Mouse (Mus musculus): ENCODE measurements at regions not wholly inside any gene's neighbourhood (a gene's known extent, or its start where the extent isn't known, plus 50 kb on each side); places are given as distances from the start of the nearest gene placed in this dataset.
A peak's percentile ranks its signal among the peaks of the same experiment; 100 is the strongest.

DNA sequence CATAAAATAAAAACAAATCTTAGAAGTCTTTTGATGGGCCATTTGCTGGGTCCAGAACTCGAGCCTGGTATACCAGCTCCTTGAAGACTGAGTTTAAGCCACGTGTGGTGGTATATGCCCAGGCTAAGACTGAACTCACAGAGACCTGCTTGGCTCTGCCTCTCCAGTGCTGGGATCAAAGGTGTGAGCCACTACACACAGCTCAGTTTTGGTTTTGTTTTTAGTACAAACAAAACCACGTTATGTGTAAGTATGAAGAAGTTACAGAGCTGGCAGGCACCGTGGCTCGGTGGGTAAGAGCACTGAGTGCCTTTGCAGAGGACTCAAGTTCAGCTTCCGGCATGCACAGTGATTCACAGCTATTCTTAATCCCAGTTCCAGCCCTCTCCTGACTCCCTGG is 75.6 kb downstream of the Wdr5 start:
- Histone ChIP-seq H3K4me2 (ENCODE audit: low read length) (no peak overlapping the region), H3K9me3 (ENCODE audit: control insufficient read depth, low read length) (no peaks in the 10 kb centered on the region), H3K4me3 (ENCODE audit: low read length) (no peak overlapping the region), H3K9ac (ENCODE audit: low read depth, low read length) (no peak overlapping the region), H3K27me3 (replicated peaks; ENCODE audit: control insufficient read depth, insufficient read depth, low read length) (no peaks in the 10 kb centered on the region), H3K27ac (ENCODE audit: low read depth, low read length) (no peak overlapping the region), H3K4me1 (ENCODE audit: control insufficient read depth, insufficient read depth, low read depth, low read length) (no peaks in the 10 kb centered on the region; the same call in 1 of the 2 replicates), H3K36me3 (ENCODE audit: control insufficient read depth, insufficient read depth, low read length) (no peaks in the 10 kb centered on the region)
- no peak for ATAC-seq
- WGBS: 84% methylated on average over 6 of the region's 6 CpGs

DNA sequence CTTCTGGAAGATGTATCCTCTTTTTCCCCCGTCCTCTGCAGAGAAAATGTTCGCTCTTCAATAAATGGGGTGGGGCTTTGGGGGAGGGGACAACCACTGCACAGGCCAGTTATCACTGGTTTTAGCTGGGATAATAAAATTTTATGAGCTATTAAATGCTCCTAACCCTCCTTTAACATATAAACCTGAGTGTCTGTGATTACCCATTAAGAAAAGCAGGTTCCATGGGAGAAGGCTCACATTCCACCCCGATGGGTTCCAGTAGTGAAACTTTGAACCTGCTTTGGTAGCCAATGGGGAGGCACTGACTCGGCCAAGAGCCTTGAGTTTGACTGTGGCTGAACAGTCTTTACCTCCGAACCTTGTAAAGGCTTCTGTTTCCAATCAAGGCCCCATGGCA is 76.7 kb downstream of the Wdr5 start:
- Histone ChIP-seq H3K4me2 (ENCODE audit: low read length) (no peak overlapping the region), H3K4me3 (ENCODE audit: low read length) (no peak overlapping the region), H3K27ac (ENCODE audit: low read depth, low read length) (no peak overlapping the region), H3K9me3 (ENCODE audit: control insufficient read depth, low read length) (no peaks in the 10 kb centered on the region), H3K9ac (ENCODE audit: low read depth, low read length) (no peak overlapping the region), H3K4me1 (ENCODE audit: control insufficient read depth, insufficient read depth, low read depth, low read length) (no peaks in the 10 kb centered on the region; the same call in 1 of the 2 replicates), H3K27me3 (replicated peaks; ENCODE audit: control insufficient read depth, insufficient read depth, low read length) (no peaks in the 10 kb centered on the region), H3K36me3 (ENCODE audit: control insufficient read depth, insufficient read depth, low read length) (no peaks in the 10 kb centered on the region)
- ATAC-seq: no peak
- 87% methylated on average over 5 of the region's 5 CpGs for WGBS

DNA sequence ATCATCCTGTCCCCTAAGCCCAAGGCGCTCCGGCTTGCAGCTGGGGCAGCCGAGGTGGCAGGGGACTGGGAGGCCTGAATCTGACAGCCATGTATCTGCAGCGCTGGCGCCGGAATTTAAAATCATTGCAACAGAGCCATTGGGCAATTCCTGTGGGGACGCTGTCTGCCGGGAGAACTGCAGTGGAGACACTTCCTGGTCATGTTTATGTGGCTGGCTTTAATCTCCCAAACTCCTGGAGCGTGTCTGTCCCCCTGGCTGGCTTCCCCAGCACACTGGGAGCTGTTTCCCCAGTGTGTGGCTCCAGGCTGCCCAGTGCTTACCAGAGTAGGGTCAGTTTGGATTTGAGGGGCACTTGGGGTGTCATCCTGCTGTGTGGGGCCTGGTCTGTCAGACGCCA is 78.4 kb downstream of the Wdr5 start:
- no peak overlapping the region for H3K4me3 ChIP-seq (ENCODE audit: low read length)
- H3K9me3 ChIP-seq (ENCODE audit: control insufficient read depth, low read length): no peaks in the 10 kb centered on the region; the same call in 1 of the 2 replicates
- H3K9ac ChIP-seq (ENCODE audit: low read depth, low read length): no peak overlapping the region
- ATAC-seq: no peak
- H3K36me3 ChIP-seq (ENCODE audit: control insufficient read depth, insufficient read depth, low read length): no peaks in the 10 kb centered on the region
- no peak overlapping the region for H3K4me2 ChIP-seq (ENCODE audit: low read length)
- H3K27ac ChIP-seq (ENCODE audit: low read depth, low read length): no peak overlapping the region
- WGBS: 37% methylated on average over 10 of the region's 10 CpGs
- H3K4me1 ChIP-seq (ENCODE audit: control insufficient read depth, insufficient read depth, low read depth, low read length): no peaks in the 10 kb centered on the region; the same call in 1 of the 2 replicates
- H3K27me3 ChIP-seq (replicated peaks; ENCODE audit: control insufficient read depth, insufficient read depth, low read length): no peaks in the 10 kb centered on the region

DNA sequence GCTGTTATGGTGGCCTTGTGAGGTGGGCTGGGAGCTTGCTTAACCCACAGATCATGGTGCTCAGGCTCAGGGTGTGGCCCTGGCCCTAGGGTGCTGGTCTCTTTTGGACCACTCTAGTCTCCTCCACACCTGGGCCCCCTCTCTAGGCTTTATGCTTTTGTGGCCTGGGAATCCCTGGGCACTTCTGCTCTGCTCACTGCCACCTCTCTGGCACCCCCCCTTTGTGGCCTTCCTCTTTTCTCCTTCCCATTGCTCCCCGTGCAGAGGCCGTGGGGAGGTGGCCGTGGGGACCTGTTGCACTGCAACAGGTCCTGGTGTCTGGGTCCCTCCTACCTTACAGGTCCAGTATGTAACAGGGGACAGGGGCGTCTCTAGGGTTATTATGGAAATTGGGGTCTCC is 80.3 kb downstream of the Wdr5 start:
- no peaks in the 10 kb centered on the region for H3K27me3 ChIP-seq (replicated peaks; ENCODE audit: control insufficient read depth, insufficient read depth, low read length)
- no peak overlapping the region for H3K4me3 ChIP-seq (ENCODE audit: low read length)
- 86% methylated on average over 4 of the region's 4 CpGs for WGBS
- H3K27ac ChIP-seq (ENCODE audit: low read depth, low read length): no peak overlapping the region
- H3K4me1 ChIP-seq (ENCODE audit: control insufficient read depth, insufficient read depth, low read depth, low read length): peaks cover 11% of the 10 kb centered on the region
- no peaks in the 10 kb centered on the region; the same call in 1 of the 2 replicates for H3K9me3 ChIP-seq (ENCODE audit: control insufficient read depth, low read length)
- H3K4me2 ChIP-seq (ENCODE audit: low read length): no peak overlapping the region
- ATAC-seq: no peak
- H3K9ac ChIP-seq (ENCODE audit: low read depth, low read length): no peak overlapping the region
- no peaks in the 10 kb centered on the region for H3K36me3 ChIP-seq (ENCODE audit: control insufficient read depth, insufficient read depth, low read length)

DNA sequence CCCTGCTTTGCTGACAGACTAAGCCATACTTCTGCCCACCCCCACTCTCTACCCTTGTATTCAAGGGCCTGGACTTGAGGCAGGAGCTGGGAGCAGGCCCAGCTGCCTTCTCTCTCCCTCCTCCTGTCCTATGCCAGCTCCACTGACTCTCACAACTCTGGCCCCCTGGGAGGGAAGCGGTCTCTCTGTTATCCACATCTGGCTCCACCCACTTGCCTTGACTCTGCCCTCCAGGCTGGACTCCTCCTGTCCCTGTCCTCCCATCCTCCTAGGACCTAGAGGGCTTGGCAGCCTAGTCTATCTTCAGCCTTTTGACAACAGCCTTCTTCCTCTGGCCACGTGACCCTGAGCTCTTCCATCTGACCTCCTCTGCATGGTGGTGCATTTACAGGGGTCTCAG is 80.0 kb upstream of the Rxra start:
- Histone ChIP-seq H3K27ac (ENCODE audit: low read depth, low read length) (no peak overlapping the region), H3K4me1 (ENCODE audit: control insufficient read depth, insufficient read depth, low read depth, low read length) (peaks cover 11% of the 10 kb centered on the region), H3K4me3 (ENCODE audit: low read length) (no peak overlapping the region), H3K9ac (ENCODE audit: low read depth, low read length) (no peak overlapping the region), H3K36me3 (ENCODE audit: control insufficient read depth, insufficient read depth, low read length) (no peaks in the 10 kb centered on the region), H3K4me2 (ENCODE audit: low read length) (no peak overlapping the region), H3K9me3 (ENCODE audit: control insufficient read depth, low read length) (no peaks in the 10 kb centered on the region; the same call in 1 of the 2 replicates), H3K27me3 (replicated peaks; ENCODE audit: control insufficient read depth, insufficient read depth, low read length) (no peaks in the 10 kb centered on the region)
- no peak for ATAC-seq
- WGBS: 30% methylated on average over 2 of the region's 2 CpGs

DNA sequence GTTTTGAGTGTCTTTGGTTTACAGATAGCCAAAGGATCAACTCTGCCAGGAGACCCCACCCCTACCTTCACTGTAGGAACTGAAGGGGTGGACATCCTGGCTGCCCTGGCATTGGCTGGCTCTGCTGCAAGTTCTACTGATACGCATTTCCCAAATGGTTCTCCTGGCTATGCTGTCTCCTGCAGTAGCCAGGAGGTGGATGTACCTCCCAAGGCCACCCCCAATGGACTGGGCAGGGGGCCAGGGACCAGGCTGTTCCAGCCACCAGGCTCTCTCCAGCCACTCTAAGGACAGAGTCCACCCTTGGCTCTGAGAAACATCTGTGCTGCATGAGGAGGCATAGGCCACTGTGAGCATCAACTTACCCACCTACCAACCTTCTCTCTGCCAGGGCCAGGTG is 79.3 kb upstream of the Rxra start:
- no peak overlapping the region for H3K9ac ChIP-seq (ENCODE audit: low read depth, low read length)
- H3K36me3 ChIP-seq (ENCODE audit: control insufficient read depth, insufficient read depth, low read length): no peaks in the 10 kb centered on the region
- no peak for ATAC-seq
- WGBS: 83% methylated on average over 1 of the region's 1 CpGs
- H3K4me2 ChIP-seq (ENCODE audit: low read length): no peak overlapping the region
- H3K4me3 ChIP-seq (ENCODE audit: low read length): no peak overlapping the region
- no peaks in the 10 kb centered on the region; the same call in 1 of the 2 replicates for H3K9me3 ChIP-seq (ENCODE audit: control insufficient read depth, low read length)
- peaks cover 11% of the 10 kb centered on the region for H3K4me1 ChIP-seq (ENCODE audit: control insufficient read depth, insufficient read depth, low read depth, low read length)
- H3K27me3 ChIP-seq (replicated peaks; ENCODE audit: control insufficient read depth, insufficient read depth, low read length): no peaks in the 10 kb centered on the region
- no peak overlapping the region for H3K27ac ChIP-seq (ENCODE audit: low read depth, low read length)

DNA sequence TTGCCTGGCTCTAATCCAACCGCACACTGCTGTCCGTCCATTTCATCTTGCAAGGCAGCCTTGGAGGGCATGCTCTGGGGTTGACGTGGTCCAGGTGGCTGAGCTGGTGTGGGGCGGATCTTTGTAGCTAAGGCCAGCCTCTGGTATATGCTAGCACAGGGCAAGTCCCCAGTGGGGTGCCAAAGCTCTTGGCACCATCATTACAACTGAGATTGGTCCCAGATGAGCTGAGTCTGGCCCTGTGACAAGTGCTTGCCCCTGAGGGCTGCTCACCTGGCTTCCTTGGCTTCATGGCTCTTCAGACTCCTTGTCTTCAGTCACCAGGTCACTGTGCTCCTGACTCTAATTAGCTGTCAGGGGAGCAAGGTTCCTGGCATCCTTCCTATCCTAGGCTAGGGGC is 78.3 kb upstream of the Rxra start:
- Histone ChIP-seq H3K4me3 (ENCODE audit: low read length) (no peak overlapping the region), H3K9ac (ENCODE audit: low read depth, low read length) (no peak overlapping the region), H3K27ac (ENCODE audit: low read depth, low read length) (no peak overlapping the region), H3K9me3 (ENCODE audit: control insufficient read depth, low read length) (no peaks in the 10 kb centered on the region; the same call in 1 of the 2 replicates), H3K4me2 (ENCODE audit: low read length) (no peak overlapping the region), H3K27me3 (replicated peaks; ENCODE audit: control insufficient read depth, insufficient read depth, low read length) (no peaks in the 10 kb centered on the region), H3K4me1 (ENCODE audit: control insufficient read depth, insufficient read depth, low read depth, low read length) (peaks cover 11% of the 10 kb centered on the region), H3K36me3 (ENCODE audit: control insufficient read depth, insufficient read depth, low read length) (no peaks in the 10 kb centered on the region)
- ATAC-seq: no peak
- WGBS: 80% methylated on average over 4 of the region's 4 CpGs

- no peaks in the 10 kb centered on the region for H3K27me3 ChIP-seq (replicated peaks; ENCODE audit: control insufficient read depth, insufficient read depth, low read length)
- no peak overlapping the region for H3K4me3 ChIP-seq (ENCODE audit: low read length)
- H3K9me3 ChIP-seq (ENCODE audit: control insufficient read depth, low read length): no peaks in the 10 kb centered on the region; the same call in 1 of the 2 replicates
- H3K4me1 ChIP-seq (ENCODE audit: control insufficient read depth, insufficient read depth, low read depth, low read length): peaks cover 11% of the 10 kb centered on the region
- H3K27ac ChIP-seq (ENCODE audit: low read depth, low read length): peak overlapping the region; percentile 41; the same call in 1 of the 2 replicates
- H3K36me3 ChIP-seq (ENCODE audit: control insufficient read depth, insufficient read depth, low read length): no peaks in the 10 kb centered on the region
- H3K9ac ChIP-seq (ENCODE audit: low read depth, low read length): no peak overlapping the region
- ATAC-seq: peak; percentile 91
- 55% methylated on average over 8 of the region's 8 CpGs for WGBS
- no peak overlapping the region for H3K4me2 ChIP-seq (ENCODE audit: low read length)
These were observed 77.0 kb upstream of the Rxra start for GRCm38 (mm10) chr2:27599061-27599768.

DNA sequence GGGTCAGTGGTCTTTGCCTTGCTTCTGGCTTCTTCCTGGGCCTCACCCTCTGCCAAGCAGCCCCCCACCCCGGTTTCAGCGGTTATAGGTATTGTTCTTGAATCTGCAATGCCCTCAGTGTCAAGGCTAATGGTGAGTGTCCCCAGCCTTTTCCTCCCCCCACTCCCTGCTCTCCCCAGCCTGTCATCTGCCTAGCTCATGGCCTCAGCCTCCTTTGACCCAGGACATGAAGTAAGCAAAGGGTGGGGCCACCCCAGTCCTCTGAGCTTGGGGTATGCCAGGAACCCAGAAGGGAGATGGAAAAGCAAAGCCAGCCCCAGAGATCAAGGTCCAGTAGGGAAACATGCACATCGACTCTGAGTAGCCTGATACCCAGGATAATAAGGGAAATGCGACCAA is 76.5 kb upstream of the Rxra start:
- Histone ChIP-seq H3K4me3 (ENCODE audit: low read length) (no peak overlapping the region), H3K27me3 (replicated peaks; ENCODE audit: control insufficient read depth, insufficient read depth, low read length) (no peaks in the 10 kb centered on the region), H3K9ac (ENCODE audit: low read depth, low read length) (no peak overlapping the region), H3K4me2 (ENCODE audit: low read length) (no peak overlapping the region), H3K36me3 (ENCODE audit: control insufficient read depth, insufficient read depth, low read length) (no peaks in the 10 kb centered on the region), H3K4me1 (ENCODE audit: control insufficient read depth, insufficient read depth, low read depth, low read length) (peaks cover 11% of the 10 kb centered on the region), H3K27ac (ENCODE audit: low read depth, low read length) (no peak overlapping the region), H3K9me3 (ENCODE audit: control insufficient read depth, low read length) (no peaks in the 10 kb centered on the region; the same call in 1 of the 2 replicates)
- no peak for ATAC-seq
- WGBS: 68% methylated on average over 4 of the region's 4 CpGs

All from hindbrain, embryonic 16.5 days (tissue).